Mouse (Mus musculus) right cerebral cortex, postnatal 4 days (tissue): Measurements from ENCODE around the gene Srgap3.

Experiments used
- DNase-seq: peaks from one replicate; pipeline ENCODE4 v3.0.0-alpha.2; 2022

The Srgap3 gene

GRCm38 (mm10) chr6:112949220-112949619 lies 2.2 kb upstream of the Srgap3 start:
- DNase-seq = no peak

- DNase-seq = no peak
These were observed 1.4 kb upstream of the Srgap3 start for GRCm38 (mm10) chr6:112948416-112948815.

- peak; percentile 25 for DNase-seq
These were observed 850 bp downstream of the Srgap3 start for GRCm38 (mm10) chr6:112946021-112946811.

DNA sequence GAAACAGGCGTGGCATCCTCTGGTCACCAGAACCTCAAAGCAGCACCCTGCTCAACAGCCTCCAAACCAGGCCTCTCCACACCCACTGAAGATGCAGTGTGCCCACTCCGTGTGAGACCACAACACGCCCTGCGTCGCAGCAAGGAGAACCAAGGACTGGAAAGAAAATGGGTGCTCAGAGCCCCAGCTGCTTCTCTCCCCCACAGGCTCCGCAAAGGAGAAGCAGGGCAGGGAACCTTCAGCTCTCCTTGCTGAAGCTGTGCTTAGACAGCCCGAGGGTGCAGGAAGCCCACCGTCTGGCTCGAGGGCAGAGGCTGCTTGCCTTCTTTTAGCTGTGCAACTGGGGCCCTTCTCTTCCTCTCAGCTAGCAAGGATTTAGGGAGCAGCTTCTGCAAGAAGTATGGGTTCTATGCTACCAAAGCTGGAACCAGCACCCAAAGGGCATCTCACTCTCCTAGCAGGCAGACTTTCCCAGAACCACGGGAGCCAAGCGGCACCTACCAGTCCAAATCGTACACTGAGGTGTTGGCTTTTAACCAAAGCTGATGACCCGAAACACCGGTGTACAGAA lies 1.8 kb downstream of the Srgap3 start:
- DNase-seq = peak; percentile 41

DNA sequence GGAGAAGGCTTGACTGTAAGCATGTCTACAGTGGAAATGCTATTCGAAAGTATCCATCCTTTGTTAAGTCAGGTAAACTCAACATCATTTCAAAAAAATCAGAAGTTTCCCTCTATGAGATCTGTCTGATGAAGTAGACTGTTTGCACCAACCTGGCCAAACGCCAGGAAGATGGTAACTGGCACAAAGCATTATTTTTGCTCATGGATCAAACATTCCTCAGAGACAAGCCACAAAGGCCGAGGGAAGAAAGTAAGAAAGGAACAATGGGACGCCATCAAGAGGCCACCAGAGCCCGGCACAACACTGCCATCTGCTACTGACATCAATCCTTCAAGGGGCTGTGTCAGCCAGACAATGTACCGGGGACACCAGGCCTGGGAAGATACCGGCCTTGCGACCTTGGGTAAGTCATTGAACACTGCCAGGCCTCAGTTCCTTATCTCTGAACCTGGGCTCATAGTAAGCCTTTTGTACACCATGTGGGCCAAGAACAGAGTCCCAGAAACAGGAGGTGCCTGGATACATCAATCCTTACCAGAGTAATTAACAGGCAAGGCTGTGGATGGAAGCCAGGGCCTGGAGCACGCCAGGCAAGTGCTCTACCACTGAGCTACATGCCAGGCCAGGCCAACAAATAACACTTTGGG lies 3.3 kb downstream of the Srgap3 start:
- DNase-seq = peak; percentile 30

GRCm38 (mm10) chr6:112939281-112939680 lies 7.8 kb downstream of the Srgap3 start:
- DNase-seq = no peak

- no peak for DNase-seq
These were observed 9.3 kb downstream of the Srgap3 start for GRCm38 (mm10) chr6:112937791-112938190.

DNA sequence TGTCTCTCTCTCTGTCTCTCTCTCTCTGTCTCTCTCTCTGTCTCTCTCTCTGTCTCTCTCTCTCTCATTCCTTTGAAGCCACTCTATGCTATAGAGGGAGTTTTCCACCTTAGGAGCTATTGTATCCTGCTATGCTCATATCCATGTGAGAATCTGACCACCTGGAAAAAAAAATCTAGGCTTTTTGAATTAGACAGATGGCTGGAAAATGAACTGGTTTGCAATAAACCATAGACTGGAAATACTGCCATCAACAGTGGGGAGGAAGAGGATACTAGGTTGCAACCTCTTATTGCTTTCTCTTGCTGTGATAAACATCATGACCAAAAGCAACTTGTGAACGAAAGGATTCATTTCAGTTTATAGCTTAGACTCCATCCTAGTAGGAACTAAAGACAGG lies 12.6 kb downstream of the Srgap3 start:
- DNase-seq = no peak

DNA sequence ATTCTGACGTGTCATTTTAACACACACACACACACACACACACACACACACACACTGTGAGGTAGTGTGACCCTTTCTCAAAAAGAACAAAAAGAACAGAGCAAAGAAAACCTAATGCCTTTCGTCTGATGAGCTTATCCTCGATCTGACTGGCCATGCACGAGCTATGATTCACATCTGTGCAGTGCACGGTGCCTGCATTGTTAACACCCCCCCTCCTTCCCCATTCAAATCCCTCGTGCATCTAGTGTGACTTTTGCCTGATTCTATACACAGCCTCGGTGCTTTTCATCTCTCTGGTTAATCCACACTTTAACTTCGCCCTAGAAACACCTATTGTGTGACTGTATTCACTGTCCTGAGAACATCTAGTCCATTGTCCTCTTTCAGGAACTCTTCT lies 14.5 kb downstream of the Srgap3 start:
- DNase-seq = no peak

DNA sequence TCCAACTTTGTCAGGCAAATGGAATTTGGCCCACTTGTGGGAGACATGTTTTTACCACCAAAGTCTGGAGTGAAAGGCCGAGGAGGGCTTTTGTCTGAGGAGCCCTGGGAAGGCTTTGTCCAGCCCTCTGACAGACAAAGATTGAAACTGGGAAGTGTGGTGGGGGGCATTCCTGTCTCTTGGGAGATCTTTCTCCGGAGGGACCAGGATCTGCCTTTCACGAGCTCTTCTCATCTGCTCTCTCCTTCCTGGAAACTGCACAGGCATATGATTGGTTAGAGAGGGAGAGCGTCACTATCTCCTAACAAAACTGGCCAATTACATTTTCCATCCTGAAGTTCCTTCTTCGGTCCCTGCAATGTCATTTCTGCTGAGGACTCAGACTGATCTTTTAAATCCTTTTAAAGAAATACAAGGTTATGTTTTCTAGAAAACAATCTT lies 17.0 kb downstream of the Srgap3 start:
- no peak for DNase-seq

GRCm38 (mm10) chr6:112929291-112929984 lies 17.6 kb downstream of the Srgap3 start:
- DNase-seq = no peak

DNA sequence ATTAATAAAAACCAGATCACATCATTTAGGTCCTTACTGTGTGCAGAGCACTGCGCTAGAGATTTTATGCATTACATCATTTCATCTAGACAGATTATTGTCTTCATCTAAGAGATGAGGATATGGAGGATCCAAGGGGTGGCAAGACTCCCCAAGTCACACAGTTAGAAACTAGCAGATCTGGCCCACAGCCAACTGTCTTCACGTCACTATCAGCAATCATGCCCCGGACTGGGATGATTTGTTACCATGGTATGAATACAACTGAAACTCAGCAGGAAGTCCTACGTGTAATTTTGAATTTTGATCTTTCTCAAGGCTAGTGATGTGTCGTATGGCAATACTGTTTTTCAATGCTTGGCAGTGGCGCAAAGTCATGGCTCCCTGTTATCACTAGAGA lies 18.2 kb downstream of the Srgap3 start:
- peak; percentile 43 for DNase-seq

DNA sequence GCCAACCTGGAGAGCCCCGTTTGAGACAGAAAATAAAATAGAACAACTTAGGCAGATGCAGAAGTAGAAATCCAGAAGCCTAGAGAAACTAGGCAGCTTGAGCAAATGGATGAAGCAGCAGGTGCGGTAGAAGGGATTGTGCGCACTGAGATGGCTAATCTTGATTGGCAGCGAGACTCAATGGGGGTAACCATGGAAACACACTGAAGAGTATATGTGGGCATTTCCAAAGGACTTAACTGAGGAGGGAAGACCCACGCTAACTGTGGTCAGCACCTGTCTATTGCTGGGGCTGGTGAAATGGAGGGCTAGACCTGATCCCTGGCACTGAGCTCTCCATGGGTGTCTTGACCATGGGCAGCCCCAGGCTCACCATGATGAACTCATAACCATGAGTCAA lies 19.7 kb downstream of the Srgap3 start:
- DNase-seq = no peak

DNA sequence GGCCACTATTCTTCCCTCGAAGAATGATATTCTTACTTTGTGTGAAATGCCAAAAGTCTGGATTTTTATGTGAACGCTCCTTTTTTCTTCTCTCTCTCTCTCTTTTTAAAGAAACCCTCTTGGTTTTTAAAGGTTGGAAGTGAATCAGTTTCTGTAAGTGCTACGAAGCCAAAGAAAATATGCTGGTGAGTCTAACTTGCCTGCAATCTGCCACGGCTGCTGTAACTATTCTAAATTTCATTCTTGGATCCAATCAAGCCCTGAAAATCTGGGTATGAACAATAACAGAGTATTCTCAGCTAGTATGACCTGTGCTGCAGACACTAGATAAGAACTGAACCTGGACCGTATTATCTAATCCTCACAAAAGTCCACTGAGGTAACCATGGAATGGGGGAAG lies 21.1 kb downstream of the Srgap3 start:
- no peak for DNase-seq

- peak; percentile 32 for DNase-seq
These were observed 21.7 kb downstream of the Srgap3 start for GRCm38 (mm10) chr6:112925234-112925975.

DNA sequence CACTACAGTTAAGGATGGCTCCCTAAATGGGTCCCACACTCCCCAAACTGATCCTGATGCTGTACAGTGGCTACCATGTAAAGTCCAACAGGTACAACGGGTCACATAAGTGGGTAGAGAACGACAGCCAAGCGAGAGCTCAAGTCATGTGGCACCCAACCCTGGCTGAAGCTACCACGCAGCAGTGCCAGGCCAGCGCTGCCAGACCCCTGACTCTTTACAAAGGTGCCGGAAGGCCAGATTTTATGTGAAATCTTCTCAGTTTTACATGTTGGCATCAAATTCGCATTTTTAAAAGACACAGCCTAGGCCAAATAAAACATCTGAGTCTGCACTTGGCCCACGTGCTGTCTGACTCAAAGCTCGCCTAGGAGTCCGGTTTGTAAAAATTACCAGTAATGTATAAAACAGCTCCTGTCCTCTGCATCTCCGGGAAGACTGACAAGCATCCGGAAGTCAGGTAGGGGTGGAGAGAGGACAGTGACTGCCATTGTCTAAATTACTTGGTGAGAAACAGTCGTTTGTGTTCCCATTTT lies 22.4 kb downstream of the Srgap3 start:
- DNase-seq = no peak

DNA sequence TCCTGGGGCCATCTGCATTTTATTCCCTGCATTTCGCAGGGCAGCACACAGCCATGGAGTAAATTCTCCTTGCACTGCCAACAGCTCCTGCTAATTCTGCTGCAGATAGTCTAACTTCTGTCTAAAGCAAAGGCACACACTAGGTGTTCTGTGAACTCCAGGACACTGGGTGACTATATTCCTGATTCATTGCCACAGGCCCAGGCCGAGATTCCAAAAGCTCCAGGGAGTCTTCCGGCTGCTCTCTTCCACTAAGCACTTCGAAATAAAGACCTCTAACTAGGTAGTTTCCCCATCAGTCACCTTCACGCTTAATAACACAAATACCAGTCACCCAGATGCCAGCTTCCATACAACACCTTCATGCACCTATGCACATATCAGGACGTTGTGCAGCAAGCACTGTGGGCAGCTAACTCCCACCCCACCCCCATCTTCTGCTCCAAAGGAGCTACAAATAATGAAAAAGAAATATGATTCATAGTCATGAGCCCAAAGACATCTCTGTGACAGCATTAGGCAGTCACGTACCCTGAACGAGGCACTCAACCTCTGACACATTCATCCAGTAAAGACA lies 26.4 kb downstream of the Srgap3 start:
- no peak for DNase-seq

DNA sequence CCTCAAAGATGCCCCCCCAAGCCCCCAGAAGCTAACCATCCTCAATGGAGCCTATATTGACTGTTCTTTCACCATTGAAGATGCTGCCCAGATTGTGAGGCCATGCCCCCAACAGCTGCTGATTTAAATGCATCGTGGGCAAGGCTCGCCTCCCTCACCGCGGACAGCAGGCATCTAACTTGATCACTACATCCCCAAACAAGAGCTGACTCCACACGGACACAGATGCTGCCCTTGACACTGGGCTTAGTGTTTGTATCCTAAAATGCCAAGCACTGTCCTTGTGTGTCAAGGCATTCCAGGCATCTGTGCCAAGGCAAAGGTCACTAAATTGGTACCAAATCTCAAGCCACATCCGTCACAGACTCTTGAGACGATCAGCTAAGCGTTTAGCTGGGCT lies 29.3 kb downstream of the Srgap3 start:
- DNase-seq = no peak

GRCm38 (mm10) chr6:112916243-112916642 lies 30.8 kb downstream of the Srgap3 start:
- no peak for DNase-seq

- no peak for DNase-seq
These were observed 34.5 kb downstream of the Srgap3 start for GRCm38 (mm10) chr6:112912552-112912951.

GRCm38 (mm10) chr6:112909711-112910110 lies 37.4 kb downstream of the Srgap3 start:
- no peak for DNase-seq
